Mouse (Mus musculus) heart, embryonic 15.5 days (tissue): ENCODE results near the gene Rap1gds1. TPM values are rescaled to one million over a fixed set of nuclear protein-coding genes. Genes with fewer than 3 reads are reported as not detected.

ENCODE experiments used
- ATAC-seq: fragments of 200-750 bp; cut with Nextera tagmentation; replicated peaks from 2 replicates; pipeline ENCODE4 v1.8.0; 2017; ENCODE audit warnings: low read depth, moderate TSS enrichment; ENCODE audit not compliant: insufficient number of reproducible peaks, insufficient read depth, low FRiP score
- H3K27ac ChIP-seq: fragments of 300-500 bp; sonication (generic); 2 replicates; pipeline ENCODE4 v1.5.1; 2015; ENCODE audit warnings: mild to moderate bottlenecking, inconsistent platforms
- H3K27me3 ChIP-seq: fragments of 300-500 bp; sonication (generic); 2 replicates; pipeline ENCODE4 v1.6.1; 2015; ENCODE audit warnings: inconsistent platforms
- H3K36me3 ChIP-seq: fragments of 300-500 bp; sonication (generic); 2 replicates; pipeline ENCODE4 v1.6.1; 2015; ENCODE audit warnings: mild to moderate bottlenecking, inconsistent platforms
- H3K4me1 ChIP-seq: fragments of 300-500 bp; sonication (generic); replicated peaks from 2 replicates; pipeline ENCODE4 v1.6.1; 2015; ENCODE audit warnings: inconsistent platforms
- H3K4me2 ChIP-seq: fragments of 300-500 bp; sonication (generic); 2 replicates; pipeline ENCODE4 v1.6.1; 2015; ENCODE audit warnings: inconsistent platforms, mild to moderate bottlenecking, moderate library complexity
- H3K4me3 ChIP-seq: fragments of 300-500 bp; sonication (generic); 2 replicates; pipeline ENCODE4 v1.5.1; 2015; ENCODE audit warnings: mild to moderate bottlenecking, inconsistent platforms
- H3K9ac ChIP-seq: fragments of 300-500 bp; sonication (generic); 2 replicates; pipeline ENCODE4 v1.6.1; 2015; ENCODE audit warnings: mild to moderate bottlenecking, inconsistent platforms
- H3K9me3 ChIP-seq: fragments of 300-500 bp; sonication (generic); replicated peaks from 2 replicates; pipeline ENCODE4 v1.6.1; 2016; ENCODE audit warnings: inconsistent platforms
- WGBS: fragments of 180-500 bp; shearing (Covaris S2); methylation state at CpG from one replicate; pipeline ENCODE4 v1.1.7; 2015; ENCODE audit warnings: mixed read lengths; 5-methylcytosine and 5-hydroxymethylcytosine counted together
- polyA plus RNA-seq: library from polyadenylated mRNA; unstranded; fragments of >200 nt; fragmentation: Nextera tagmentation; extraction: Ambion mirVana; gene quantifications from 2 replicates; pipeline ENCODE4 v1.2.1, GENCODE M21; 2015

Gene Rap1gds1
- 49.8 and 54.0 TPM in 2 replicates for polyA plus RNA-seq

GRCm38 (mm10) chr3:139074484-139075211 is at the start of gene Rap1gds1:
Gene Rap1gds1, minus strand, starts transcription at chr3:139075201.
- under 1% methylated on average over 74 of the region's 97 CpGs for WGBS
- Histone ChIP-seq H3K9me3 (no peaks in the 10 kb centered on the region), H3K4me3 (peak within 1 kb of the TSS; percentile 100), H3K4me2 (peak within 1 kb of the TSS; percentile 91), H3K4me1 (peaks cover 7% of the 10 kb centered on the region), H3K9ac (peak within 1 kb of the TSS; percentile 95), H3K27ac (peak within 1 kb of the TSS; percentile 98), H3K27me3 (no peaks in the 10 kb centered on the region), H3K36me3 (no peaks in the 10 kb centered on the region)
- ATAC-seq = peak; percentile 69

DNA sequence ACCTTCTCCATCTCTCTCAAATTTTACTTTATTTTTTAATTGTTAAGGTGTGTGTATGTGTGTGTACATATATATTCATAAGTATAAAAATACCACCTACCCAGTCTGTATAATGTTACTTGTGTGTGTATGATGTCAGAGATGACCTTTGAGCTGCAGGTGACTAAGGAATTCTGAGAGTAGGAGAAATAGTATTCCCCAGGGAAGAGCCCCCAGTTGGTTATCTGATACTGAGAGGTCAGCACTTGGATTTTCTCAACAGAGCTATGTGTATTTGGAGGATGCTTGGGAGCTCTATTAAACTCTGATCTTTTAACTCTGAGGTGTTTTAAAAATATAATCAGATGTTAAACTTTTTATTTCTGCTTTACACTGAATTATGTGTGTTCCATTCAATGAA is 43.4 kb upstream of the Rap1gds1 start:
- no peak for ATAC-seq
- no peak overlapping the region for H3K27ac ChIP-seq
- no peaks in the 10 kb centered on the region for H3K9me3 ChIP-seq
- H3K4me3 ChIP-seq = no peak overlapping the region
- no peaks in the 10 kb centered on the region for H3K4me1 ChIP-seq
- H3K4me2 ChIP-seq = no peak overlapping the region
- H3K9ac ChIP-seq = no peak overlapping the region
- no peaks in the 10 kb centered on the region for H3K27me3 ChIP-seq
- H3K36me3 ChIP-seq = no peaks in the 10 kb centered on the region

GRCm38 (mm10) chr3:139116733-139117337 is 41.8 kb upstream of the Rap1gds1 start:
- Histone ChIP-seq H3K4me3 (no peak overlapping the region), H3K27me3 (no peaks in the 10 kb centered on the region), H3K9me3 (no peaks in the 10 kb centered on the region), H3K4me2 (no peak overlapping the region), H3K4me1 (no peaks in the 10 kb centered on the region), H3K9ac (no peak overlapping the region), H3K27ac (no peak overlapping the region), H3K36me3 (no peaks in the 10 kb centered on the region)
- ATAC-seq = no peak
- WGBS = 66% methylated on average over 9 of the region's 9 CpGs

GRCm38 (mm10) chr3:139112335-139112973 is 37.5 kb upstream of the Rap1gds1 start:
- Histone ChIP-seq H3K4me1 (peaks cover 5% of the 10 kb centered on the region; the same call in 1 of the 2 replicates), H3K27ac (no peak overlapping the region), H3K9me3 (no peaks in the 10 kb centered on the region), H3K36me3 (no peaks in the 10 kb centered on the region), H3K9ac (no peak overlapping the region), H3K27me3 (no peaks in the 10 kb centered on the region), H3K4me3 (no peak overlapping the region), H3K4me2 (no peak overlapping the region)
- WGBS = 56% methylated on average over 3 of the region's 3 CpGs
- no peak for ATAC-seq

DNA sequence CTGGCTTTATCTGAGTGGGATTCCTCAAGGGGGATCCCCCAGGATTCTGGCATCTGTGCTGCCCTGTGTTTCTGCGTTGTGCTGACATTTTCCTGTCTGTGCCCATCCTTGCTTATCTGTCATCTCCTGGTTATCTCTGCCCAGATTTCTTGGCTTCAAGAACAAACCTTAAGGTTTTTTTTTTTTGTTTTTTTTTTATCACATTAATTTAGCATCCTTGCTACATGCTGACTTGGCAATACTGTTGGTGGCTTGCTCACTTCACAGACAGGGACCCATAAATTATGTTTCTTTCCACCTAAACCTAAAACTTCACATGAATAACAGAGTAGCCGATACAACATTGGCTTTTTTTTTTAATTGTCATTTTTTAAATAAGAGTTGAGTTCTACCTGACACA is 36.9 kb upstream of the Rap1gds1 start:
- Histone ChIP-seq H3K4me1 (peaks cover 5% of the 10 kb centered on the region; the same call in 1 of the 2 replicates), H3K9ac (no peak overlapping the region), H3K4me3 (no peak overlapping the region), H3K27me3 (no peaks in the 10 kb centered on the region), H3K27ac (no peak overlapping the region), H3K36me3 (no peaks in the 10 kb centered on the region), H3K4me2 (no peak overlapping the region), H3K9me3 (no peaks in the 10 kb centered on the region)
- WGBS = 72% methylated on average over 2 of the region's 2 CpGs
- ATAC-seq = no peak

DNA sequence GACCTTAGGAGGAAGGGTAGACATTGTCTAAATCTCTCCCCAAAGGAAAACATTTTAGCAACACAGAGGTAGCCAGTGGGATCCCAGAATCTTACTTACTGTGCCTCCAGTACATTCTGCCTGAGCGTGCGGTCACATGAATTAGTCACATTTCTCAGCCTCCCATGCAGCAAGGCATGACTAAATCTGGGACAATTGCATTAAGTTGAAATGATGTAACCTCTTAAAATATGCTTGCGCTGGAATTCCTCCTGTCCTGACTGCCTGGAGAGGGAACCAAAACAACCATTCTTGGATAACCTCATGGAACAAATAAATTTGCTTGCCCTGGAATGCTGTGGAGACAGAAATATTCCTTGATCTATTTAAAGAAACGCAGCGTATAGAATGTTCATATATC is 33.2 kb upstream of the Rap1gds1 start:
- no peak overlapping the region for H3K27ac ChIP-seq
- no peaks in the 10 kb centered on the region for H3K27me3 ChIP-seq
- H3K4me2 ChIP-seq = no peak overlapping the region
- ATAC-seq = no peak
- H3K4me3 ChIP-seq = no peak overlapping the region
- H3K36me3 ChIP-seq = no peaks in the 10 kb centered on the region
- H3K4me1 ChIP-seq = peaks cover 7% of the 10 kb centered on the region; the same call in 1 of the 2 replicates
- H3K9ac ChIP-seq = no peak overlapping the region
- WGBS = 60% methylated on average over 5 of the region's 5 CpGs
- no peaks in the 10 kb centered on the region for H3K9me3 ChIP-seq

GRCm38 (mm10) chr3:139103914-139104313 is 28.9 kb upstream of the Rap1gds1 start:
- Histone ChIP-seq H3K4me3 (no peak overlapping the region), H3K4me2 (no peak overlapping the region), H3K27ac (no peak overlapping the region), H3K4me1 (peaks cover 7% of the 10 kb centered on the region; the same call in 1 of the 2 replicates), H3K36me3 (no peaks in the 10 kb centered on the region), H3K27me3 (no peaks in the 10 kb centered on the region), H3K9me3 (no peaks in the 10 kb centered on the region), H3K9ac (no peak overlapping the region)
- 46% methylated on average over 2 of the region's 2 CpGs for WGBS
- ATAC-seq = no peak

DNA sequence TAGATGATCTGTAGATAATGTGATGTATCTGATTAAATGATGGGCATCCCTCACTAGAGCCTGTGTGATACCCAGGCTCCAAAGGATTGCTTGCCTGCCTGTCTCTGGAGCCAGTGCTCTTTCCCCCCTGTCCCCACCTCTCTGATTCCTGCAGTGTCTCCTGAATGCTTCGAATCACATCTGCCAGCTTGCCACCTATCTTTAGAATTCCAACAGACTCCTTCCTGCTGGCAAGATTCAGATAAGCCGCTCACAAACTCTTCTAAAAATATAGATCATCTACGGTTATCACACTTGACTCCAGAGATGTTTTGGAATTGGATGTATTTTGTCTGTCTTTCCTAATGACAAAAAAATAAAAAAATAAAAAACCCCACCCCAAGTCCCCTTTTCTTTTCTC is 28.3 kb upstream of the Rap1gds1 start:
- Histone ChIP-seq H3K4me3 (no peak overlapping the region), H3K9ac (no peak overlapping the region), H3K4me1 (peaks cover 7% of the 10 kb centered on the region; the same call in 1 of the 2 replicates), H3K9me3 (no peaks in the 10 kb centered on the region), H3K27me3 (no peaks in the 10 kb centered on the region), H3K27ac (no peak overlapping the region), H3K4me2 (no peak overlapping the region), H3K36me3 (no peaks in the 10 kb centered on the region)
- no peak for ATAC-seq
- WGBS = 29% methylated on average over 3 of the region's 3 CpGs

GRCm38 (mm10) chr3:139101941-139102340 is 26.9 kb upstream of the Rap1gds1 start:
- ATAC-seq = no peak
- H3K27me3 ChIP-seq = no peaks in the 10 kb centered on the region
- H3K4me2 ChIP-seq = no peak overlapping the region
- no peak overlapping the region for H3K4me3 ChIP-seq
- no peak overlapping the region for H3K27ac ChIP-seq
- H3K36me3 ChIP-seq = no peaks in the 10 kb centered on the region
- H3K4me1 ChIP-seq = 0 out of 2 replicates have a peak, but pooled peaks cover 2% of the 10 kb centered on the region
- 86% methylated on average over 1 of the region's 1 CpGs for WGBS
- H3K9me3 ChIP-seq = no peaks in the 10 kb centered on the region
- no peak overlapping the region for H3K9ac ChIP-seq

GRCm38 (mm10) chr3:139099284-139099683 is 24.3 kb upstream of the Rap1gds1 start:
- 83% methylated on average over 5 of the region's 5 CpGs for WGBS
- ATAC-seq = no peak

DNA sequence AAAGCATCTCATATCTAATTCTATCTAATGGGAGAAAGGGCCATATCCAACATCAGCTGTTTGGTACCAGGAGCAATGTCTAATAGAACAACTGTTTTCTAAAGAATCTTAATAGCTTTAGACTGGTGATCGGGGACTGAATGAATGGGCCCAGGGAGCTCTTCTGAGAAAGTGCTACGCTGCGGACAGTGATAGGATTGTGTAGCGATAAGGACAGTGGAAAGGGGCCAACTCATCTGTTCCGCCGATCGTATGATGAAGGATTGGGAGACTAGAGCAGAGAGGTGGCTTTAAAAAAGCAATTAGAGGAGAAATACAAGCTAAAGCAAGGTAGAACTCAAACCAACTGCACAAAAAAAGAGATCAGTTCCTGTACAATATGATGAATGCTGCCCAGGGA is 20.9 kb upstream of the Rap1gds1 start:
- no peak overlapping the region for H3K27ac ChIP-seq
- no peak overlapping the region for H3K4me2 ChIP-seq
- WGBS = 61% methylated on average over 7 of the region's 7 CpGs
- no peak overlapping the region for H3K9ac ChIP-seq
- no peaks in the 10 kb centered on the region for H3K9me3 ChIP-seq
- H3K4me3 ChIP-seq = no peak overlapping the region
- H3K27me3 ChIP-seq = no peaks in the 10 kb centered on the region
- ATAC-seq = no peak
- H3K4me1 ChIP-seq = no peaks in the 10 kb centered on the region
- no peaks in the 10 kb centered on the region for H3K36me3 ChIP-seq

More at GRCm38 (mm10) chr3:139099284-139099683, 24.3 kb upstream of the Rap1gds1 start:
- H3K4me3 ChIP-seq = no peak overlapping the region
- no peaks in the 10 kb centered on the region for H3K36me3 ChIP-seq
- no peak overlapping the region for H3K4me2 ChIP-seq
- no peak overlapping the region for H3K9ac ChIP-seq
- no peaks in the 10 kb centered on the region for H3K9me3 ChIP-seq
- H3K4me1 ChIP-seq = 0 out of 2 replicates have a peak, but pooled peaks cover 2% of the 10 kb centered on the region
- H3K27me3 ChIP-seq = no peaks in the 10 kb centered on the region
- H3K27ac ChIP-seq = no peak overlapping the region
